Mouse (Mus musculus): ENCODE results near the gene Setd3.
"Not testable (repeated sequence)": the region's sequence is repeated elsewhere in the genome, so short reads cannot be mapped to it uniquely, and the experiment has no call there.

Setd3 gene

GRCm38 (mm10) chr12:108135610-108136208 is 43.4 kb downstream of the Setd3 start:
- peak in 1 of 2 experiments; percentile 22 for DNase-seq

- no peak for DNase-seq
Observed at GRCm38 (mm10) chr12:108133181-108133580, 45.9 kb downstream of the Setd3 start.

- peak; percentile 18 to 26 for DNase-seq
Observed at GRCm38 (mm10) chr12:108132450-108133070, 46.6 kb downstream of the Setd3 start.

GRCm38 (mm10) chr12:108121288-108121687 is 57.8 kb downstream of the Setd3 start:
- DNase-seq, result peak; percentile 79 to 80

GRCm38 (mm10) chr12:108120434-108120833 is 58.7 kb downstream of the Setd3 start:
- no peak for DNase-seq

- no peak for DNase-seq
Observed at GRCm38 (mm10) chr12:108119930-108120329, 59.2 kb downstream of the Setd3 start.

- no peak for DNase-seq
Observed at GRCm38 (mm10) chr12:108118902-108119531, 60.1 kb downstream of the Setd3 start.

- DNase-seq, result no peak
Observed at GRCm38 (mm10) chr12:108118503-108118901, 60.6 kb downstream of the Setd3 start.

GRCm38 (mm10) chr12:108111191-108111590 is 67.9 kb downstream of the Setd3 start:
- DNase-seq, result no peak

GRCm38 (mm10) chr12:108110674-108111073 is 68.4 kb downstream of the Setd3 start:
- DNase-seq, result no peak

- no peak for DNase-seq
Observed at GRCm38 (mm10) chr12:108109732-108110131, 69.4 kb downstream of the Setd3 start.

GRCm38 (mm10) chr12:108108591-108108990 is 70.5 kb downstream of the Setd3 start:
- DNase-seq, result not testable (repeated sequence)

GRCm38 (mm10) chr12:108103292-108103691 is 75.8 kb downstream of the Setd3 start:
- no peak for DNase-seq

GRCm38 (mm10) chr12:108102119-108102518 is 77.0 kb downstream of the Setd3 start:
- DNase-seq, result no peak

GRCm38 (mm10) chr12:108100181-108100580 is 78.9 kb downstream of the Setd3 start:
- DNase-seq, result no peak

- DNase-seq, result no peak
Observed at GRCm38 (mm10) chr12:108098201-108098980, 80.7 kb downstream of the Setd3 start.

- no peak for DNase-seq
Observed at GRCm38 (mm10) chr12:108097643-108098042, 81.5 kb downstream of the Setd3 start.

- no peak for DNase-seq
Observed at GRCm38 (mm10) chr12:108088253-108088652, 90.9 kb downstream of the Setd3 start.

GRCm38 (mm10) chr12:108087489-108087888 is 91.6 kb downstream of the Setd3 start:
- DNase-seq, result no peak

GRCm38 (mm10) chr12:108078122-108078752 is 100.9 kb downstream of the Setd3 start:
- no peak for DNase-seq

GRCm38 (mm10) chr12:108072907-108073306 is 106.2 kb downstream of the Setd3 start:
- DNase-seq, result no peak

- peak in 1 of 2 experiments; percentile 26 for DNase-seq
Observed at GRCm38 (mm10) chr12:108070685-108071662, 108.1 kb downstream of the Setd3 start.
